Mouse (Mus musculus): Measurements from ENCODE around the gene Mcidas.

DNA sequence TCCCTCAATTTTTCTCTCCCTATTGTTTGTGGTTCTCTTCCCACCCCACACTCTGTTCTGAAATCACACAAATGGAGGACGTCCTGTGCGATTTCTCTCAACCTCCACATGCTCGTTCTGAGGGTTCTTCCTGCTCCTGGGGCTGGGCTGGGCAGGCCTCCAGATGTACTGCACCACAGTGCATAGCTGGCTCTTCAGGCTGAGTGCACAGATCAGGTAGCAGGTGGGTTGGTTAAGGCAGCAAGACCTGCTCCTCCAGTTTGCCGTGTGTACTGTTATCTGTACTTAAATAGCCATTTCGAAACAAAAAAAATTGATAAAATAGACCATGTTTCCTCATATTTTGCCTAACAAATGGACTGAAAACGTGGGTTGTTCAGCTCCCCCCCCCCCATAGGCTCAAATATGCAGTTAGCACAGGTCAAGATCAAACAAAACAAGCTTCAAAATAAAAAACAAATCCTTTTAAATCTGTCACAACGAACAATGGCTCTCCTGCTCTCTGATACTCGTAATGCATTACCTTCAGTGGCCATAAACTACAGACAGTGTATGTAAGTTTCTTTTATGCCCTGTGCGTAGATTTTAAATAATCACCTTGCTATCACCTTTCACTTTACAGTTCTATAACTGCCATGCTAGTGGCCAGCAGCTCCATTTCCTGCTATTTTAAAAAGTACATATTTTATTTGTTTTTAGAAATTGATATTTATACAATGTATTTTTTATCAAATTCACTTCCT is 7.1 kb downstream of the Mcidas start:
- TF ChIP-seq FLI1 (IDR thresholded peaks at IDR 0.05; ENCODE audit: low read length) = no peak
- no peak for TF ChIP-seq GATA1 (IDR thresholded peaks at IDR 0.05; ENCODE audit: borderline replicate concordance, low read length)

Data from megakaryocyte, embryonic 14.5 days (primary cell).